9 mouse cellular contexts compared by ENCODE assay signal in the genomic region with DNA sequence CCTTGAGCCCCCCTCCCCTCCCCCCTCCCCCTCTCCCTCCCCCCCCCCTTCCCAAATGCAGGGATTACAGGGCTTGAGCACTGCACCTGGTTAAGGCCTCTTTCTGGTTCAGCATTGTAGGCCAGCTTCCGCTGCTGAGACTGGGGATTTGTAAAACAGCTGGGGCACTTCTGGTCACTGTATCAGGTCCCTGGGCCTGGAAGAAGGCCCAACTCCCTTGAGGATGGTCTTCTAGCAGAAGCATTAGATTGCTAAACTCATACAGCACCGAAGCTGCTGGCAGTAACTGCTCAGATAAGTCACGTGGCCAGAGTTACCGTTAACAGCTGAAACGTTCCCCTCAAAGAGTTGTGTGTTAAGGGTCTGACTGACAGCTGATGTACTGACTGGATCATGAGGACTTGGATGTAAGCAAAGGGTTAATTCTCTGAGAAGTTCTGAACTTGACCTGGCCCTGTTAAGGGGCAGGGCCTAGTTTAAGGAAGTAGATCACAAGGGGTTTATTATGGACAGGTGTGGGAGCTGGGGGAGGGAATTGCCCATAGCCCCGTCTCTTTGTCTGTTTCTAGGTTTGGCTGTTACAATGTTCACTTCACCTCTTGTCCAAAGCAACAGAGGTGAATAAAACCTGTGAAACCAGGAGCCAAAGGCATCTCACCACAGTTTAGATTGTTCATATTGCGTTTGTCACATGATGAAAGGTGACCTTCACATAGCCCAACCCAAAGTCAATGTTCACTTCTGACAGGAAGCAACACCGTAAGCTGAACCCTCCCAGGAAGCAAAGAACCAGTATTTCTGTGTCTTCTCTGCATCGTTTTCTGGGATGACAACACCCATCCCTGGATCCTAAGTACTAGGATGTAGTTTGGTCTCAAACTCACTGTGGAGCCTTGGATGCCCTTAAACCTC. TPM values are rescaled to one million over a fixed set of nuclear protein-coding genes. Genes with fewer than 3 reads are reported as not detected.
DNase-seq lines count a peak whose midpoint lies in the region; ATAC-seq and TF ChIP-seq lines count a peak whose summit lies in the region.
"Had no signal": no experiment of that assay in that cellular context is flagged by ENCODE, and none has a peak within 500 bp of the region (broad histone marks: within the 10 kb centered on the region; RNA-seq: fewer than 3 reads in every experiment).

No protein-coding gene starts in this region.

- no peak overlapping the region for H3K4me3 ChIP-seq in cerebellum, adult 2 months (replicated peaks; ENCODE audit: insufficient read depth, low read depth, low read length)
- H3K4me3 ChIP-seq in midbrain, embryonic 14.5 days (replicated peaks; ENCODE audit: low read depth, low read length), result no peak overlapping the region
- H3K4me3 ChIP-seq in midbrain, embryonic 15.5 days, result no peak overlapping the region
- H3K4me3 ChIP-seq in stomach, embryonic 15.5 days (replicated peaks), result no peak overlapping the region
- H3K4me3 ChIP-seq: left cerebral cortex, adult 2 months had no signal

- DNase-seq in cerebellum, adult 9-11 months, result peak; percentile 22
- DNase-seq in cerebellum, adult 2 months, result no peak
- peak; percentile 51 for DNase-seq in midbrain, embryonic 14.5 days
- peak; percentile 28 for DNase-seq in heart, postnatal 25 days (ENCODE audit: low spot score)
- no peak for DNase-seq in right cerebral cortex, adult 18-20 months

- no peaks in the 10 kb centered on the region for H3K27me3 ChIP-seq in cerebellum, adult 2 months (ENCODE audit: control insufficient read depth, insufficient read depth, low read length)
- no peaks in the 10 kb centered on the region for H3K27me3 ChIP-seq in midbrain, embryonic 14.5 days (ENCODE audit: control insufficient read depth, insufficient read depth, low read length)
- no peaks in the 10 kb centered on the region for H3K27me3 ChIP-seq in midbrain, embryonic 15.5 days (replicated peaks)
- H3K27me3 ChIP-seq in stomach, embryonic 15.5 days (replicated peaks), result no peaks in the 10 kb centered on the region

- H3K27ac ChIP-seq in cerebellum, adult 2 months (ENCODE audit: insufficient read depth, low read length), result no peak overlapping the region
- no peak overlapping the region for H3K27ac ChIP-seq in midbrain, embryonic 14.5 days (replicated peaks; ENCODE audit: low read depth, low read length)
- H3K27ac ChIP-seq in midbrain, embryonic 15.5 days, result no peak overlapping the region
- peak overlapping the region; percentile 41; the same call in 1 of the 2 replicates for H3K27ac ChIP-seq in stomach, embryonic 15.5 days
- H3K27ac ChIP-seq: left cerebral cortex, adult 2 months had no signal

- no peak overlapping the region for H3K9ac ChIP-seq in midbrain, embryonic 14.5 days (replicated peaks; ENCODE audit: low read length)
- H3K9ac ChIP-seq in midbrain, embryonic 15.5 days, result no peak overlapping the region
- no peak overlapping the region for H3K9ac ChIP-seq in stomach, embryonic 15.5 days

- ATAC-seq in midbrain, embryonic 14.5 days (ENCODE audit: low FRiP score, low TSS enrichment), result no peak
- ATAC-seq in midbrain, embryonic 15.5 days (replicated peaks), result no peak
- ATAC-seq in stomach, embryonic 15.5 days (ENCODE audit: insufficient read depth, low FRiP score, low read depth), result peak; percentile 20; the same call in 1 of the 2 replicates
- no peak for ATAC-seq in megakaryocyte-erythroid progenitor cell, adult 5-6 weeks (replicated peaks; ENCODE audit: low FRiP score, low TSS enrichment, poor library complexity, severe bottlenecking)

- TF ChIP-seq POLR2A in cerebellum, adult 2 months (IDR thresholded peaks at IDR 0.05; ENCODE audit: borderline replicate concordance, insufficient read depth, low read length), result no peak

- intact Hi-C loops in heart, postnatal 25 days (cut with DNase I), result loop anchor here (1.0 kb wide), 1 partner anchor 21 kb away; no protein-coding TSS in a partner anchor

- no peaks in the 10 kb centered on the region for H3K9me3 ChIP-seq in midbrain, embryonic 14.5 days (ENCODE audit: control insufficient read depth, low read length)
- no peaks in the 10 kb centered on the region for H3K9me3 ChIP-seq in midbrain, embryonic 15.5 days
- no peaks in the 10 kb centered on the region for H3K9me3 ChIP-seq in stomach, embryonic 15.5 days

- 83% methylated on average over 9 of the region's 9 CpGs for WGBS in cerebellum, adult 2 months
- WGBS in midbrain, embryonic 14.5 days, result 49% methylated on average over 9 of the region's 9 CpGs
- WGBS in midbrain, embryonic 15.5 days, result 41% methylated on average over 9 of the region's 9 CpGs
- WGBS in stomach, embryonic 15.5 days, result 41% methylated on average over 9 of the region's 9 CpGs

- TF ChIP-seq CTCF in cerebellum, adult 2 months (IDR thresholded peaks at IDR 0.05; ENCODE audit: borderline replicate concordance, insufficient read depth, low read depth, low read length), result no peak

- no peak overlapping the region for H3K4me2 ChIP-seq in midbrain, embryonic 14.5 days (ENCODE audit: low read length)
- H3K4me2 ChIP-seq in midbrain, embryonic 15.5 days, result no peak overlapping the region
- H3K4me2 ChIP-seq in stomach, embryonic 15.5 days, result no peak overlapping the region

- H3K36me3 ChIP-seq in midbrain, embryonic 14.5 days (ENCODE audit: control insufficient read depth, insufficient read depth, low read length), result no peaks in the 10 kb centered on the region
- H3K36me3 ChIP-seq in midbrain, embryonic 15.5 days (replicated peaks), result no peaks in the 10 kb centered on the region
- no peaks in the 10 kb centered on the region for H3K36me3 ChIP-seq in stomach, embryonic 15.5 days

- no peaks in the 10 kb centered on the region; the same call in 1 of the 2 replicates for H3K4me1 ChIP-seq in cerebellum, adult 2 months (ENCODE audit: control insufficient read depth, insufficient read depth, low read length)
- peaks cover 27% of the 10 kb centered on the region for H3K4me1 ChIP-seq in midbrain, embryonic 14.5 days (ENCODE audit: control insufficient read depth, insufficient read depth, low read length)
- peaks cover 32% of the 10 kb centered on the region for H3K4me1 ChIP-seq in midbrain, embryonic 15.5 days
- peaks cover 24% of the 10 kb centered on the region for H3K4me1 ChIP-seq in stomach, embryonic 15.5 days

RNA-seq across cellular contexts. Expression of a gene that starts 23.7 kb away (rescaled TPM):
- polyA plus RNA-seq in cerebellum, adult 2 months (2012; rRNA removed), result 23.1 and 24.4 TPM in 2 replicates
- polyA plus RNA-seq in midbrain, embryonic 14.5 days (2014; fragmentation: Nextera tagmentation; extraction: Ambion mirVana), result 61.0 and 77.7 TPM in 2 replicates
- 83.4 and 90.5 TPM in 2 replicates for polyA plus RNA-seq in midbrain, embryonic 15.5 days (2015; fragmentation: Nextera tagmentation; extraction: Ambion mirVana)
- total RNA-seq in heart, postnatal 25 days (2021), result 10 to 100 TPM; 56.4 to 59.5 TPM
- polyA plus RNA-seq in stomach, embryonic 15.5 days (2015; fragmentation: Nextera tagmentation; extraction: Ambion mirVana), result 35.3 and 37.7 TPM in 2 replicates
- not detected in 2 replicates for total RNA-seq in megakaryocyte-erythroid progenitor cell, adult 5-6 weeks (2014; fragmentation: Nextera tagmentation)
- total RNA-seq in megakaryocyte-erythroid progenitor cell, adult 5-6 weeks (2017), result not detected in 2 replicates

Comparison
In these comparisons a context has a peak if more than half of its experiments do, and no peak if none do; other contexts are left out.
1. DNase-seq: peak in cerebellum, adult 9-11 months (single experiment), midbrain, embryonic 14.5 days (single experiment) and heart, postnatal 25 days (single experiment); none in cerebellum, adult 2 months (0 of 2) and right cerebral cortex, adult 18-20 months (single experiment).